Mouse (Mus musculus): ENCODE measurements at regions not wholly inside any gene's neighbourhood (a gene's known extent, or its start where the extent isn't known, plus 50 kb on each side); places are given as distances from the start of the nearest gene placed in this dataset.

GRCm38 (mm10) chr1:77567657-77568056, 52.8 kb upstream of the Epha4 start:
- no peak for DNase-seq (ENCODE audit: low read depth, low spot score)

Measured in skeletal muscle tissue, adult 2 months (tissue).